Mouse (Mus musculus): ENCODE results near the gene Plcb1.

GRCm38 (mm10) chr2:134977641-134978040 is 191.8 kb downstream of the Plcb1 start:
- TF ChIP-seq POLR2A (IDR thresholded peaks at IDR 0.05; ENCODE audit: extremely low read depth, insufficient read depth, low read length) (no peak), CTCF (IDR thresholded peaks at IDR 0.05; ENCODE audit: extremely low read depth, insufficient read depth, low read length) (no peak)
